Mouse (Mus musculus): ENCODE measurements at regions not wholly inside any gene's neighbourhood (a gene's known extent, or its start where the extent isn't known, plus 50 kb on each side); places are given as distances from the start of the nearest gene placed in this dataset.

- no peak overlapping the region for H3K27ac ChIP-seq (ENCODE audit: control insufficient read depth, insufficient read depth, low read depth, low read length)
- H3K4me3 ChIP-seq (ENCODE audit: control insufficient read depth, low read depth, low read length) = no peak overlapping the region
- no peaks in the 10 kb centered on the region for H3K27me3 ChIP-seq (ENCODE audit: control insufficient read depth, insufficient read depth, low read length)
- TF ChIP-seq POLR2A (IDR thresholded peaks at IDR 0.05; ENCODE audit: control insufficient read depth, low read depth, low read length) (no peak), CTCF (IDR thresholded peaks at IDR 0.05; ENCODE audit: control insufficient read depth, insufficient read depth, insufficient replicate concordance, low read depth, low read length) (no peak)
- no peaks in the 10 kb centered on the region for H3K36me3 ChIP-seq (ENCODE audit: control insufficient read depth, insufficient read depth, low read length)
- H3K4me1 ChIP-seq (ENCODE audit: control insufficient read depth, insufficient read depth, low read length) = no peaks in the 10 kb centered on the region
Measured at GRCm38 (mm10) chr14:33856992-33857391, 66.4 kb upstream of the Gdf10 start.

- no peak overlapping the region for H3K27ac ChIP-seq (ENCODE audit: control insufficient read depth, insufficient read depth, low read depth, low read length)
- no peak for TF ChIP-seq CTCF (IDR thresholded peaks at IDR 0.05; ENCODE audit: control insufficient read depth, insufficient read depth, insufficient replicate concordance, low read depth, low read length)
- TF ChIP-seq POLR2A (IDR thresholded peaks at IDR 0.05; ENCODE audit: control insufficient read depth, low read depth, low read length) = no peak
Measured at GRCm38 (mm10) chr14:33864796-33865195, 58.6 kb upstream of the Gdf10 start.

GRCm38 (mm10) chr14:33865746-33866145 is 57.6 kb upstream of the Gdf10 start:
- H3K36me3 ChIP-seq (ENCODE audit: control insufficient read depth, insufficient read depth, low read length) = no peaks in the 10 kb centered on the region
- TF ChIP-seq POLR2A (IDR thresholded peaks at IDR 0.05; ENCODE audit: control insufficient read depth, low read depth, low read length) (no peak), CTCF (IDR thresholded peaks at IDR 0.05; ENCODE audit: control insufficient read depth, insufficient read depth, insufficient replicate concordance, low read depth, low read length) (no peak)
- H3K27me3 ChIP-seq (ENCODE audit: control insufficient read depth, insufficient read depth, low read length) = no peaks in the 10 kb centered on the region
- no peak overlapping the region for H3K27ac ChIP-seq (ENCODE audit: control insufficient read depth, insufficient read depth, low read depth, low read length)
- H3K4me1 ChIP-seq (ENCODE audit: control insufficient read depth, insufficient read depth, low read length) = no peaks in the 10 kb centered on the region
- H3K4me3 ChIP-seq (ENCODE audit: control insufficient read depth, low read depth, low read length) = no peak overlapping the region

More at GRCm38 (mm10) chr14:33864796-33865195, 58.6 kb upstream of the Gdf10 start:
- Histone ChIP-seq H3K27me3 (ENCODE audit: control insufficient read depth, insufficient read depth, low read length) (no peaks in the 10 kb centered on the region), H3K4me3 (ENCODE audit: control insufficient read depth, low read depth, low read length) (no peak overlapping the region), H3K4me1 (ENCODE audit: control insufficient read depth, insufficient read depth, low read length) (no peaks in the 10 kb centered on the region), H3K36me3 (ENCODE audit: control insufficient read depth, insufficient read depth, low read length) (no peaks in the 10 kb centered on the region)

DNA sequence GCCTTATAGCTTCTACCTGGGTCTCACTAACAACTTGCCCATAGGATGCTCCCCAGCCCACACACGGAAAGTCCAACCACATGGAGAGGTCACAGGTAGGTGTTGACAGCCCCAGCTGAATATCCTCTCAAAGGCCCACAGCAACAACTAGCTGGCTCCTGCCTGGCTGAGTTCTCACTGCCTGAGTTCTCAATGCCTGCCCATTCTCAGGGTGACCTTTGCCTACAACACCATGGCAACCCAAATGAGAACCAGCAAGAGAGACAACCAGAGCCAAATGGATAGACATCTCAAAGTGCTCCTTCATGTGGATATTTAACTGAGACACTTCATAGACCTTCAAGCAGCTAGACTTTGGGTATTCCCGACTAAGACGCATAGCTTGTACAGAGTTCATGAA is 55.7 kb upstream of the Gdf10 start:
- TF ChIP-seq CTCF (IDR thresholded peaks at IDR 0.05; ENCODE audit: control insufficient read depth, insufficient read depth, insufficient replicate concordance, low read depth, low read length) = no peak
- TF ChIP-seq POLR2A (IDR thresholded peaks at IDR 0.05; ENCODE audit: control insufficient read depth, low read depth, low read length) = no peak
- Histone ChIP-seq H3K4me3 (ENCODE audit: control insufficient read depth, low read depth, low read length) (no peak overlapping the region), H3K27me3 (ENCODE audit: control insufficient read depth, insufficient read depth, low read length) (no peaks in the 10 kb centered on the region), H3K4me1 (ENCODE audit: control insufficient read depth, insufficient read depth, low read length) (no peaks in the 10 kb centered on the region), H3K27ac (ENCODE audit: control insufficient read depth, insufficient read depth, low read depth, low read length) (no peak overlapping the region), H3K36me3 (ENCODE audit: control insufficient read depth, insufficient read depth, low read length) (no peaks in the 10 kb centered on the region)

Measured in testis, adult 2 months (tissue).